Mouse (Mus musculus): ENCODE data around the gene Slc7a6os.

DNA sequence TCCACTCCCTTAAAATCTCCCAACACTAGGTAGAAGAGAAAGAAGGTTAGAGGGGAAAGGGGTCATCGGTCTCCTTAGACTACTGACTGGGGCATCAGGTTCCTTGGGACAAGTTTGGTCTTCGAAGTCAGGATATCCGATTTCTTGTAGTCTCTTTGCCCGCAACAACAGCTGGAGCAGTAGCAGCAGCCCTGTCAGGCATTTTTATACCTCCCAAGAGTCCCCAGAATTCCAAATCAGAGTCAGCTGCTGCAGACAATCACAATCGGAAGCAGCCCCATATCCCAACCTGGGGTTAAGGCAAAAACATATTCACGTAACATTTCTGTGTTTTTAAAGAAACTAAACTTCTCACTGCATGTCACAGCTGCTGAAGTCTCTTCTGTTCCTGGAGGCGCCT, 20.8 kb upstream of the Slc7a6os start:
- TF ChIP-seq POLR2A (IDR thresholded peaks at IDR 0.05; ENCODE audit: borderline replicate concordance, insufficient read depth, low read length) (no peak), CTCF (IDR thresholded peaks at IDR 0.05; ENCODE audit: borderline replicate concordance, insufficient read depth, low read depth, low read length) (no peak)
